Mouse (Mus musculus) heart, embryonic 11.5 days (tissue): ENCODE results near the gene Gm4302. TPM values are rescaled to one million over a fixed set of nuclear protein-coding genes. Genes with fewer than 3 reads are reported as not detected.
"Not testable (repeated sequence)": the region's sequence is repeated elsewhere in the genome, so short reads cannot be mapped to it uniquely, and the experiment has no call there.

ENCODE experiments used
- ATAC-seq: fragments of 200-750 bp; cut with Nextera tagmentation; replicated peaks from 2 replicates; pipeline ENCODE4 v1.8.0; 2017; ENCODE audit warnings: moderate library complexity; ENCODE audit not compliant: insufficient number of reproducible peaks, low FRiP score, low TSS enrichment
- H3K27ac ChIP-seq: fragments of 300-500 bp; sonication (generic); 2 replicates; pipeline ENCODE4 v1.5.1; 2014; ENCODE audit warnings: mild to moderate bottlenecking, low read depth, low read length
- H3K27me3 ChIP-seq: fragments of 300-500 bp; sonication (generic); 2 replicates; pipeline ENCODE4 v1.6.1; 2014; ENCODE audit warnings: mild to moderate bottlenecking, low read length, mixed read lengths; ENCODE audit not compliant: control insufficient read depth, insufficient read depth
- H3K36me3 ChIP-seq: fragments of 300-500 bp; sonication (generic); 2 replicates; pipeline ENCODE4 v1.6.1; 2014; ENCODE audit warnings: mild to moderate bottlenecking, low read length, moderate library complexity, mixed read lengths; ENCODE audit not compliant: control insufficient read depth, insufficient read depth
- H3K4me1 ChIP-seq: fragments of 300-500 bp; sonication (generic); 2 replicates; pipeline ENCODE4 v1.6.1; 2014; ENCODE audit warnings: low read length; ENCODE audit not compliant: control insufficient read depth, insufficient read depth
- H3K4me2 ChIP-seq: fragments of 300-500 bp; sonication (generic); 2 replicates; pipeline ENCODE4 v1.6.1; 2014; ENCODE audit warnings: mild to moderate bottlenecking, moderate library complexity
- H3K4me3 ChIP-seq: fragments of 300-500 bp; sonication (generic); 2 replicates; pipeline ENCODE4 v1.5.1; 2014; ENCODE audit warnings: low read depth, low read length
- H3K9ac ChIP-seq: fragments of 300-500 bp; sonication (generic); 2 replicates; pipeline ENCODE4 v1.6.1; 2014; ENCODE audit warnings: mild to moderate bottlenecking, low read depth, low read length, moderate library complexity
- H3K9me3 ChIP-seq: fragments of 300-500 bp; sonication (generic); replicated peaks from 2 replicates; pipeline ENCODE4 v1.6.1; 2016; ENCODE audit warnings: low read length; ENCODE audit not compliant: control insufficient read depth
- WGBS: fragments of 180-500 bp; shearing (Covaris S2); extraction: QIAGEN DNeasy Blood & Tissue Kit; methylation state at CpG from one replicate; pipeline ENCODE4 v1.1.7; 2014; ENCODE audit not compliant: insufficient replicate concordance; 5-methylcytosine and 5-hydroxymethylcytosine counted together
- polyA plus RNA-seq: library from polyadenylated mRNA; unstranded; fragments of >200 nt; fragmentation: Nextera tagmentation; extraction: Ambion mirVana; gene quantifications from 2 replicates; pipeline ENCODE4 v1.2.1, GENCODE M21; 2014

Gm4302 gene
- polyA plus RNA-seq: not detected in 2 replicates

GRCm38 (mm10) chr10:100340536-100340935 is at the start of gene Gm4302:
Gene Gm4302, plus strand, starts transcription at chr10:100340836.
- H3K27ac ChIP-seq, H3K36me3 ChIP-seq, H3K27me3 ChIP-seq, H3K4me1 ChIP-seq, H3K9ac ChIP-seq, H3K4me2 ChIP-seq, ATAC-seq, H3K9me3 ChIP-seq, H3K4me3 ChIP-seq: not testable (repeated sequence)
- WGBS: no CpG with 5 or more reads among the region's 3 CpGs

GRCm38 (mm10) chr10:100296105-100296504 is 44.5 kb upstream of the Gm4302 start:
- no peak overlapping the region for H3K9ac ChIP-seq
- no peak for ATAC-seq
- H3K4me2 ChIP-seq: no peak overlapping the region

GRCm38 (mm10) chr10:100300106-100300505 is 40.5 kb upstream of the Gm4302 start:
- not testable (repeated sequence) for H3K27ac ChIP-seq, H3K9me3 ChIP-seq, H3K36me3 ChIP-seq, H3K4me1 ChIP-seq, H3K9ac ChIP-seq, H3K4me3 ChIP-seq, ATAC-seq, H3K4me2 ChIP-seq, H3K27me3 ChIP-seq

More at GRCm38 (mm10) chr10:100296105-100296504, 44.5 kb upstream of the Gm4302 start:
- WGBS: 80% methylated on average over 2 of the region's 2 CpGs
- H3K4me3 ChIP-seq: no peak overlapping the region
- H3K27me3 ChIP-seq: no peaks in the 10 kb centered on the region
- no peak overlapping the region for H3K27ac ChIP-seq
- no peaks in the 10 kb centered on the region for H3K36me3 ChIP-seq
- no peaks in the 10 kb centered on the region for H3K9me3 ChIP-seq
- no peaks in the 10 kb centered on the region for H3K4me1 ChIP-seq

- ATAC-seq, H3K9me3 ChIP-seq, H3K27ac ChIP-seq, H3K4me2 ChIP-seq, H3K9ac ChIP-seq, H3K4me3 ChIP-seq, H3K36me3 ChIP-seq, H3K27me3 ChIP-seq, H3K4me1 ChIP-seq: not testable (repeated sequence)
- no CpG with 5 or more reads among the region's 2 CpGs for WGBS
These were observed 5.3 kb upstream of the Gm4302 start, which contains the start of gene Gm4301 for GRCm38 (mm10) chr10:100335376-100335775. Gene Gm4301, plus strand, starts transcription at chr10:100335676.

GRCm38 (mm10) chr10:100345672-100346071 is 5.0 kb downstream of the Gm4302 start, which contains the start of gene Gm4303:
Gene Gm4303, plus strand, starts transcription at chr10:100345972.
- H3K36me3 ChIP-seq: not testable (repeated sequence)
- no CpG with 5 or more reads among the region's 3 CpGs for WGBS

GRCm38 (mm10) chr10:100350793-100351192 is 10.2 kb downstream of the Gm4302 start, which contains the start of gene Gm4305:
Gene Gm4305, plus strand, starts transcription at chr10:100351093.
- WGBS: no CpG with 5 or more reads among the region's 3 CpGs

More at GRCm38 (mm10) chr10:100345672-100346071, 5.0 kb downstream of the Gm4302 start, which contains the start of gene Gm4303:
- not testable (repeated sequence) for H3K4me3 ChIP-seq, H3K4me2 ChIP-seq, H3K9me3 ChIP-seq, ATAC-seq, H3K27ac ChIP-seq, H3K9ac ChIP-seq, H3K27me3 ChIP-seq, H3K4me1 ChIP-seq

GRCm38 (mm10) chr10:100356841-100357240 is 16.2 kb downstream of the Gm4302 start:
- H3K4me2 ChIP-seq, H3K4me1 ChIP-seq, ATAC-seq, H3K9me3 ChIP-seq, H3K27me3 ChIP-seq, H3K27ac ChIP-seq, H3K36me3 ChIP-seq, H3K4me3 ChIP-seq, H3K9ac ChIP-seq: not testable (repeated sequence)
- 53% methylated on average over 2 of the region's 2 CpGs for WGBS

More at GRCm38 (mm10) chr10:100350793-100351192, 10.2 kb downstream of the Gm4302 start, which contains the start of gene Gm4305:
- H3K27ac ChIP-seq, H3K4me3 ChIP-seq, H3K9ac ChIP-seq, H3K27me3 ChIP-seq, H3K4me2 ChIP-seq, ATAC-seq, H3K36me3 ChIP-seq, H3K4me1 ChIP-seq, H3K9me3 ChIP-seq: not testable (repeated sequence)

GRCm38 (mm10) chr10:100361038-100361437 is 20.4 kb downstream of the Gm4302 start, which contains the start of gene Gm4307:
Gene Gm4307, plus strand, starts transcription at chr10:100361338.
- H3K27me3 ChIP-seq, H3K36me3 ChIP-seq, H3K27ac ChIP-seq, H3K4me2 ChIP-seq, H3K9me3 ChIP-seq, H3K4me3 ChIP-seq, H3K9ac ChIP-seq, H3K4me1 ChIP-seq, ATAC-seq: not testable (repeated sequence)
- no CpG with 5 or more reads among the region's 3 CpGs for WGBS

GRCm38 (mm10) chr10:100382460-100382859 is 41.8 kb downstream of the Gm4302 start, which contains the start of gene Gm4312:
Gene Gm4312, minus strand, starts transcription at chr10:100382560.
- not testable (repeated sequence) for H3K36me3 ChIP-seq, H3K9me3 ChIP-seq, H3K4me2 ChIP-seq, H3K4me3 ChIP-seq, H3K9ac ChIP-seq, H3K27ac ChIP-seq, H3K4me1 ChIP-seq, H3K27me3 ChIP-seq, ATAC-seq
- no CpG with 5 or more reads among the region's 2 CpGs for WGBS
